Comparison of ENCODE assay signal across 31 mouse cellular contexts in genomic region chr13:4056211-4056610, GRCm38 (mm10). TPM values are rescaled to one million over a fixed set of nuclear protein-coding genes. Genes with fewer than 3 reads are reported as not detected.
"Had no signal": no experiment of that assay in that cellular context is flagged by ENCODE, and none has a peak within 500 bp of the region (broad histone marks: within the 10 kb centered on the region; RNA-seq: fewer than 3 reads in every experiment).

No protein-coding gene starts in this region.

- H3K4me1 ChIP-seq: embryonic facial prominence, embryonic 10.5 days; embryonic facial prominence, embryonic 12.5 days; embryonic facial prominence, embryonic 13.5 days; forebrain, embryonic 12.5 days; forebrain, embryonic 13.5 days; forebrain, embryonic 15.5 days had no signal

- DNase-seq: cerebellum, adult 18-20 months; cerebellum, adult 2 months; cerebellum, adult 8-10 months; cerebellum, adult 9-10 months; cerebellum, adult 9-11 months; cerebellum, postnatal 10 days; cerebellum, postnatal 14 days; cerebellum, postnatal 25 days; cerebellum, postnatal 36 days; embryo, embryonic 11 days; forebrain, postnatal 0 days; gastrocnemius, adult 2 months; gastrocnemius, postnatal 10 days; gastrocnemius, postnatal 14 days; gastrocnemius, postnatal 25 days; gastrocnemius, postnatal 36 days; heart, adult 11 months had no signal

- H3K4me3 ChIP-seq: embryonic facial prominence, embryonic 10.5 days; embryonic facial prominence, embryonic 12.5 days; embryonic facial prominence, embryonic 13.5 days; embryonic facial prominence, embryonic 15.5 days; erythroblast, embryonic 14.5 days; forebrain, embryonic 10.5 days; forebrain, embryonic 12.5 days; forebrain, embryonic 13.5 days; forebrain, embryonic 15.5 days; gastrocnemius, adult 2 months had no signal

- H3K27me3 ChIP-seq: embryonic facial prominence, embryonic 12.5 days; embryonic facial prominence, embryonic 13.5 days; embryonic facial prominence, embryonic 15.5 days; forebrain, embryonic 12.5 days; forebrain, embryonic 13.5 days; forebrain, embryonic 15.5 days had no signal

- H3K36me3 ChIP-seq: embryonic facial prominence, embryonic 10.5 days; embryonic facial prominence, embryonic 12.5 days; embryonic facial prominence, embryonic 13.5 days; embryonic facial prominence, embryonic 15.5 days; forebrain, embryonic 10.5 days; forebrain, embryonic 12.5 days; forebrain, embryonic 15.5 days had no signal

- H3K9me3 ChIP-seq: embryonic facial prominence, embryonic 10.5 days; embryonic facial prominence, embryonic 12.5 days; embryonic facial prominence, embryonic 13.5 days; embryonic facial prominence, embryonic 15.5 days; forebrain, embryonic 10.5 days; forebrain, embryonic 12.5 days; forebrain, embryonic 13.5 days; forebrain, embryonic 15.5 days had no signal

- ATAC-seq: forebrain, embryonic 13.5 days; forebrain, embryonic 14.5 days; forebrain, embryonic 15.5 days; forebrain, embryonic 16.5 days; forebrain, postnatal 0 days had no signal

- H3K4me2 ChIP-seq: embryonic facial prominence, embryonic 12.5 days; embryonic facial prominence, embryonic 13.5 days; embryonic facial prominence, embryonic 15.5 days; forebrain, embryonic 12.5 days; forebrain, embryonic 13.5 days; forebrain, embryonic 15.5 days had no signal

- H3K27ac ChIP-seq: embryonic facial prominence, embryonic 10.5 days; embryonic facial prominence, embryonic 12.5 days; embryonic facial prominence, embryonic 13.5 days; embryonic facial prominence, embryonic 15.5 days; forebrain, embryonic 10.5 days; forebrain, embryonic 12.5 days; forebrain, embryonic 13.5 days; forebrain, embryonic 15.5 days; gastrocnemius, adult 2 months had no signal

- H3K9ac ChIP-seq: embryonic facial prominence, embryonic 12.5 days; embryonic facial prominence, embryonic 13.5 days; embryonic facial prominence, embryonic 15.5 days; forebrain, embryonic 12.5 days; forebrain, embryonic 13.5 days; forebrain, embryonic 15.5 days; forebrain, postnatal 0 days had no signal

RNA-seq across cellular contexts. Expression of gene Akr1c14, which starts 7.4 kb away (rescaled TPM):
- total RNA-seq: common myeloid progenitor, adult 5-6 weeks; granulocyte monocyte progenitor cell, adult 5-6 weeks had no signal
- polyA plus RNA-seq: erythroblast, embryonic 14.5 days; forebrain, embryonic 11.5 days had no signal
